Mouse (Mus musculus): ENCODE measurements at regions not wholly inside any gene's neighbourhood (a gene's known extent, or its start where the extent isn't known, plus 50 kb on each side); places are given as distances from the start of the nearest gene placed in this dataset.
A peak's percentile ranks its signal among the peaks of the same experiment; 100 is the strongest.
"Not testable (repeated sequence)": the region's sequence is repeated elsewhere in the genome, so short reads cannot be mapped to it uniquely, and the experiment has no call there.

GRCm38 (mm10) chr17:15620746-15621694 is 56.9 kb upstream of the Prdm9 start:
- no peak overlapping the region for H3K9ac ChIP-seq (ENCODE audit: low read depth, low read length)
- no peak for ATAC-seq (ENCODE audit: low FRiP score, low TSS enrichment)
- no peaks in the 10 kb centered on the region for H3K9me3 ChIP-seq (ENCODE audit: control insufficient read depth, low read length)
- no peak overlapping the region for H3K4me3 ChIP-seq (ENCODE audit: low read length)
- no peaks in the 10 kb centered on the region for H3K27me3 ChIP-seq (ENCODE audit: control insufficient read depth, insufficient read depth, low read length)
- H3K36me3 ChIP-seq (ENCODE audit: control insufficient read depth, insufficient read depth, low read length) = no peaks in the 10 kb centered on the region
- H3K4me2 ChIP-seq (replicated peaks; ENCODE audit: low read depth, low read length) = no peak overlapping the region
- no peaks in the 10 kb centered on the region for H3K4me1 ChIP-seq (ENCODE audit: control insufficient read depth, insufficient read depth, low read length)
- no peak overlapping the region for H3K27ac ChIP-seq (ENCODE audit: low read depth, low read length)
- 81% methylated on average over 7 of the region's 7 CpGs for WGBS

DNA sequence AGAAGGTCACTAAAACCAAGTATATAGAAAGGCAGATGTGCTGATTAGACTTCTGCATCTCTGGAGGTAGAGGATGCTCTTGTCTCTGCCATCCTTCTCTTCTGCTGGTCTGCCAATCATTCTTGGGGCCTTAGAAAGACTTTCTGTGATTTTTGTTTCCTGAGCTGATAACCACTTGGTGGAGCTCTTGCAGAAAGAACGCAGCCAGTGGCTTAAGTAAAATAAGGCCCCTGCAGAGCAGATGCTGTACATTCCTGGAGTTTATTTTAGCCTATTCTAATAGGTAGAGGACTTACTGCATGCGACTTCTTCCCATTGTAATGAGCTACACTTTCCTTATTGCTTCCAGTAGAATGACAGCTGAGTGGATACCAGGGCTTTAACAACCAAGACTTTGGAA is 58.8 kb upstream of the Prdm9 start:
- no peak for ATAC-seq (ENCODE audit: low FRiP score, low TSS enrichment)
- Histone ChIP-seq H3K9me3 (ENCODE audit: control insufficient read depth, low read length) (no peaks in the 10 kb centered on the region), H3K36me3 (ENCODE audit: control insufficient read depth, insufficient read depth, low read length) (no peaks in the 10 kb centered on the region), H3K4me1 (ENCODE audit: control insufficient read depth, insufficient read depth, low read length) (no peaks in the 10 kb centered on the region), H3K27ac (ENCODE audit: low read depth, low read length) (no peak overlapping the region), H3K9ac (ENCODE audit: low read depth, low read length) (no peak overlapping the region), H3K27me3 (ENCODE audit: control insufficient read depth, insufficient read depth, low read length) (no peaks in the 10 kb centered on the region), H3K4me2 (replicated peaks; ENCODE audit: low read depth, low read length) (no peak overlapping the region), H3K4me3 (ENCODE audit: low read length) (no peak overlapping the region)
- WGBS = 10% methylated on average over 2 of the region's 2 CpGs

DNA sequence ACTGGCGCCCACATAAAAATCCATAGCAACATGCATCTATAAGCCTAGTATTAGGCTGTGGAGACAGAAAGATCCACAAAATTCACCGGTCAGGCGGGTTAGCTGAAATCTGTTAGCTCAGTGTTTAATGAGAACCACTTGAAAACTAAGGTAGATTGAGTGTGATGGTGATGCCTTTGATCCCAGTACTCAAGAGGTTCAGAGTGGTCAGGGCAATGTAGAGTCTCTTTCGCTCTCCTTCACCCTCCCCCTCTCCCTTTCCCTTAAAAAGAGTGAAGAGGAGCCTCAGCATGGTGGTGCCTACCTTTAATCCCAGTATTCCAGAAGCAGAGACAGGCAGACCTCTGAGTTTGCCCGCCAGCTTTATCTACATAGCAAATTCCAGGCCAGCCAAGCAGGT is 66.6 kb upstream of the Prdm9 start:
- no peaks in the 10 kb centered on the region for H3K27me3 ChIP-seq (ENCODE audit: control insufficient read depth, insufficient read depth, low read length)
- H3K9me3 ChIP-seq (ENCODE audit: control insufficient read depth, low read length) = no peaks in the 10 kb centered on the region
- no peak overlapping the region for H3K4me2 ChIP-seq (replicated peaks; ENCODE audit: low read depth, low read length)
- no peak; the same call in 1 of the 2 replicates for ATAC-seq (ENCODE audit: low FRiP score, low TSS enrichment)
- H3K4me1 ChIP-seq (ENCODE audit: control insufficient read depth, insufficient read depth, low read length) = no peaks in the 10 kb centered on the region
- H3K36me3 ChIP-seq (ENCODE audit: control insufficient read depth, insufficient read depth, low read length) = no peaks in the 10 kb centered on the region
- 84% methylated on average over 5 of the region's 5 CpGs for WGBS
- H3K27ac ChIP-seq (ENCODE audit: low read depth, low read length) = no peak overlapping the region
- H3K4me3 ChIP-seq (ENCODE audit: low read length) = no peak overlapping the region
- H3K9ac ChIP-seq (ENCODE audit: low read depth, low read length) = no peak overlapping the region

DNA sequence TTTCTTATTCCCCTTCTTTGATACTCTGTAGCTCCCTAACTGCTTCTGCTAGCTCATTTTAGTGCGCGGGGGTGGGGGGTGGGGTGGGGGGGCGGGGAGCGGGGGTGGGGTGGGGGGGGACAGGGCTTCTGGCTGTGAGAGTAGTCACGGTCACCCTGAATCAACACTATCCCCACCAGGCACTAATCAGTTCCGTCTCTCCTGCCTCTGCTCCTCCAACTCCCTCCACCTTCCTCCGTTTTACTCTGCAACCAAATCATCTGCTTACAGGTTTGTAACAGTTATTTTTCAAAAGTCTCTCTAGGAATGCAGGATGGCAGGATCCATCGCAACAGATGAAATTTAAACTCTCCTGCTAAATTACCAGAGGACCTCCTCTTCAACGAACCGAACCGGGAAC is 67.5 kb upstream of the Prdm9 start:
- H3K9ac ChIP-seq (ENCODE audit: low read depth, low read length) = peak overlapping the region; percentile 7; the same call in 1 of the 2 replicates
- H3K36me3 ChIP-seq (ENCODE audit: control insufficient read depth, insufficient read depth, low read length) = no peaks in the 10 kb centered on the region
- no peak for ATAC-seq (ENCODE audit: low FRiP score, low TSS enrichment)
- 11% methylated on average over 11 of the region's 11 CpGs for WGBS
- H3K9me3 ChIP-seq (ENCODE audit: control insufficient read depth, low read length) = no peaks in the 10 kb centered on the region
- peak overlapping the region; percentile 30 for H3K4me2 ChIP-seq (replicated peaks; ENCODE audit: low read depth, low read length)
- H3K27me3 ChIP-seq (ENCODE audit: control insufficient read depth, insufficient read depth, low read length) = no peaks in the 10 kb centered on the region
- no peaks in the 10 kb centered on the region for H3K4me1 ChIP-seq (ENCODE audit: control insufficient read depth, insufficient read depth, low read length)
- H3K27ac ChIP-seq (ENCODE audit: low read depth, low read length) = no peak overlapping the region
- peak overlapping the region; percentile 10; the same call in 1 of the 2 replicates for H3K4me3 ChIP-seq (ENCODE audit: low read length)

DNA sequence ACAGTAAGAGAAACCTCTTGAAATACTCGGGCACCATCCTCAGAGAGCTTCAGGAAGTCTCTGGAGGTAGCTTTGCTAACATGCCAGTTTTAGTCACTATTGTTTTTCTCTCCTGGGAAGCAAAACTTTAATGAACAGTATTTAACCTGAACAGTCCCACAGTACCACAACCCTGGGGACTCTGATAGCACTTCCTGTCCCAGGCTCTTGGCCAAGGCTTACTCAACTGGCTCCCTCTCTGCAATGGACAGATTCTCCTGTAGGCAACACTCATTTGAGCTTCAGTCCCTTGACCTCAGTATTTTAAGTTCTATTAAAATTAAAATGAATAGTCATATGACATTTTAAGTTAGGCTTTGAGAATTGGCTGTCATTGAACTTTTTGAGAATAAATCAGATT is 67.9 kb upstream of the Prdm9 start:
- H3K27me3 ChIP-seq (ENCODE audit: control insufficient read depth, insufficient read depth, low read length) = no peaks in the 10 kb centered on the region
- no peaks in the 10 kb centered on the region for H3K4me1 ChIP-seq (ENCODE audit: control insufficient read depth, insufficient read depth, low read length)
- no peaks in the 10 kb centered on the region for H3K36me3 ChIP-seq (ENCODE audit: control insufficient read depth, insufficient read depth, low read length)
- H3K9me3 ChIP-seq (ENCODE audit: control insufficient read depth, low read length) = no peaks in the 10 kb centered on the region
- H3K9ac ChIP-seq (ENCODE audit: low read depth, low read length) = peak overlapping the region; percentile 7; the same call in 1 of the 2 replicates
- no peak for ATAC-seq (ENCODE audit: low FRiP score, low TSS enrichment)
- H3K4me3 ChIP-seq (ENCODE audit: low read length) = no peak overlapping the region
- H3K27ac ChIP-seq (ENCODE audit: low read depth, low read length) = no peak overlapping the region
- WGBS = 31% methylated on average over 1 of the region's 1 CpGs
- H3K4me2 ChIP-seq (replicated peaks; ENCODE audit: low read depth, low read length) = peak overlapping the region; percentile 30

GRCm38 (mm10) chr17:15639111-15639865 is 65.5 kb upstream of the Chd1 start:
- H3K4me1 ChIP-seq (ENCODE audit: control insufficient read depth, insufficient read depth, low read length); H3K9me3 ChIP-seq (ENCODE audit: control insufficient read depth, low read length); H3K9ac ChIP-seq (ENCODE audit: low read depth, low read length); H3K36me3 ChIP-seq (ENCODE audit: control insufficient read depth, insufficient read depth, low read length); H3K4me3 ChIP-seq (ENCODE audit: low read length); H3K4me2 ChIP-seq (replicated peaks; ENCODE audit: low read depth, low read length); H3K27ac ChIP-seq (ENCODE audit: low read depth, low read length); H3K27me3 ChIP-seq (ENCODE audit: control insufficient read depth, insufficient read depth, low read length); ATAC-seq (ENCODE audit: low FRiP score, low TSS enrichment): not testable (repeated sequence)
- 80% methylated on average over 12 of the region's 12 CpGs for WGBS

GRCm38 (mm10) chr17:15640776-15641175 is 64.0 kb upstream of the Chd1 start:
- Histone ChIP-seq H3K36me3 (ENCODE audit: control insufficient read depth, insufficient read depth, low read length) (no peaks in the 10 kb centered on the region), H3K27me3 (ENCODE audit: control insufficient read depth, insufficient read depth, low read length) (no peaks in the 10 kb centered on the region), H3K27ac (ENCODE audit: low read depth, low read length) (no peak overlapping the region), H3K9ac (ENCODE audit: low read depth, low read length) (no peak overlapping the region), H3K4me3 (ENCODE audit: low read length) (no peak overlapping the region), H3K4me2 (replicated peaks; ENCODE audit: low read depth, low read length) (no peak overlapping the region), H3K9me3 (ENCODE audit: control insufficient read depth, low read length) (no peaks in the 10 kb centered on the region), H3K4me1 (ENCODE audit: control insufficient read depth, insufficient read depth, low read length) (no peaks in the 10 kb centered on the region)
- WGBS = 78% methylated on average over 3 of the region's 3 CpGs
- no peak for ATAC-seq (ENCODE audit: low FRiP score, low TSS enrichment)

DNA sequence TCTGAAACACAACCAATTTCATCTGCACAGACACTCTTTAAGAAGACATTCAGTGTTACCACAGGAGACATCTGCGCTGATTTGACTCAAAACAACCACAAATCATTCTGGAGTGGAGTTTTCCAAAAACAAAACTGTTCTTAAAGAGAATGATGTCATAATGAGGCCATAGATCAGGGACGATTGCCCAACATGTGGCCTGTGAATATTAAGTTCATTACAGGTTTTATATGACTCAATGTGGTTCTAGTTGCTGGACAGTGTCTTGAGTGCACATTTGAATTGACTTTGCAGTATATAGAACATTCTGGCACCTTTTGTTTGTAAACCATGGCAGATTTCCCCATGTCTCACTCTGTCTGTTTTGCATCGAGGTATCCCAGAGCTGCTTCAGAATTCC is 63.0 kb upstream of the Chd1 start:
- H3K27me3 ChIP-seq (ENCODE audit: control insufficient read depth, insufficient read depth, low read length) = no peaks in the 10 kb centered on the region
- H3K36me3 ChIP-seq (ENCODE audit: control insufficient read depth, insufficient read depth, low read length) = no peaks in the 10 kb centered on the region
- H3K9me3 ChIP-seq (ENCODE audit: control insufficient read depth, low read length) = no peaks in the 10 kb centered on the region
- H3K9ac ChIP-seq (ENCODE audit: low read depth, low read length) = no peak overlapping the region
- ATAC-seq (ENCODE audit: low FRiP score, low TSS enrichment) = no peak
- H3K27ac ChIP-seq (ENCODE audit: low read depth, low read length) = no peak overlapping the region
- H3K4me2 ChIP-seq (replicated peaks; ENCODE audit: low read depth, low read length) = no peak overlapping the region
- no peaks in the 10 kb centered on the region for H3K4me1 ChIP-seq (ENCODE audit: control insufficient read depth, insufficient read depth, low read length)
- H3K4me3 ChIP-seq (ENCODE audit: low read length) = no peak overlapping the region
- 75% methylated on average over 3 of the region's 3 CpGs for WGBS

DNA sequence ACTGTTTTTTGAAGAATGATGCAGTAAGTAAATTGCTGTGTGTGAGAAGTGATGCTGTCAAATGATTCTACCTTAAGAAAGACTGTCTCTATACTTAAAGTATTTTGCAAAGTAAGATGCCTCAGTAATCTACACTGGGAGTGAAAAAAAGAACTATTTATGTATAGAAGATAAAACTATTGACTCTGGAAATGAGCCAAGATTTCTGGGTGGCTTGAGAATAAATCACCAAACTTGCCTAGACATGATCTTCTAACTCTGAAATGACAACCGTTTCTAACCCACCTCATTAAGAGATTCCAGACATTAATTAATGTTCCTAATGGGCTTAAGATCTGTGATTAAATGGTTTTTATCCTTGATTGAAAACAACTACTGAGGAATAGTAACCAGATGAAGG is 58.0 kb upstream of the Chd1 start:
- WGBS = 10% methylated on average over 1 of the region's 1 CpGs
- H3K4me1 ChIP-seq (ENCODE audit: control insufficient read depth, insufficient read depth, low read length) = 0 out of 2 replicates have a peak, but pooled peaks cover 4% of the 10 kb centered on the region
- H3K27ac ChIP-seq (ENCODE audit: low read depth, low read length) = no peak overlapping the region
- no peaks in the 10 kb centered on the region for H3K27me3 ChIP-seq (ENCODE audit: control insufficient read depth, insufficient read depth, low read length)
- no peak overlapping the region for H3K4me2 ChIP-seq (replicated peaks; ENCODE audit: low read depth, low read length)
- no peak overlapping the region for H3K9ac ChIP-seq (ENCODE audit: low read depth, low read length)
- no peaks in the 10 kb centered on the region for H3K36me3 ChIP-seq (ENCODE audit: control insufficient read depth, insufficient read depth, low read length)
- no peak for ATAC-seq (ENCODE audit: low FRiP score, low TSS enrichment)
- no peak overlapping the region for H3K4me3 ChIP-seq (ENCODE audit: low read length)
- H3K9me3 ChIP-seq (ENCODE audit: control insufficient read depth, low read length) = no peaks in the 10 kb centered on the region
